Mouse (Mus musculus) B cell, adult (primary cell): ENCODE data around the gene Mmp28. TPM values are rescaled to one million over a fixed set of nuclear protein-coding genes. Genes with fewer than 3 reads are reported as not detected.

Source experiments
- total RNA-seq: library from RNA; stranded (reverse); gene quantifications from 4 replicates; pipeline ENCODE4 v1.2.4, GENCODE M21; 2023; ENCODE audit not compliant: inconsistent age

The Mmp28 gene
- total RNA-seq, result 0.83 TPM in 1 of 4 replicates, not detected in the others

DNA sequence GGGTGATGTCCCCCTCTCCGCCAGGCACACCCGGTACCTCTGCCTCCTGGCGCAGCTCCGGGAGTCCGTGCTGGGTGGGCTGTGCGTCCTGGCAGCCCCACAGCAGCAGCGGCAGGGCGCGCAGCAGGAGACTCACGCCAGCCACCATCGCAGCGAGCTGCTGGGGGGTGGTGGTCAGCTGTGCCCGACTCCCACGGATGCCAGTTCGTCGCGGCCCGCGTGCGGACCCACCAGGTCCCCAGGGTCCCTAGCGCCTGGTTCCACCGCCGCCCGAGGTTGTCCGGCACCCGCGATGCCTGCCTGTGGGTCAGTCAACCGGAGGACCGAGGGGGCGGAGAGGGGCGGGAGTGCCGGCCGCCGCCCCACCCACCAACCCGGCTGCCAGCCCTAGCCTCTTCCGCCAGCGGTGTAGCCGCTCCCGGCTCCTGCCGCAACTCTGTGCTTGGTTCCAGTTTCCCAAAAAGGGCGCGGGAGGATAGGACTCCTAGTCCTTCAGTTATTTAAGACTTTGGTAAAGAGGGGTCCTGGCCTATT, at the start of gene Mmp28:
Gene Mmp28, minus strand, starts transcription at position 361 of the 534 bp plus-strand sequence.

GRCm38 (mm10) chr11:83472324-83473234, 9.7 kb upstream of the Mmp28 start, which contains the start of gene Taf15:
Gene Taf15 (plus strand): TSS chr11:83473086.

GRCm38 (mm10) chr11:83437377-83437776, 25.5 kb downstream of the Mmp28 start, which contains the start of gene 1700020L24Rik:
Gene 1700020L24Rik (plus strand): TSS chr11:83437677.

DNA sequence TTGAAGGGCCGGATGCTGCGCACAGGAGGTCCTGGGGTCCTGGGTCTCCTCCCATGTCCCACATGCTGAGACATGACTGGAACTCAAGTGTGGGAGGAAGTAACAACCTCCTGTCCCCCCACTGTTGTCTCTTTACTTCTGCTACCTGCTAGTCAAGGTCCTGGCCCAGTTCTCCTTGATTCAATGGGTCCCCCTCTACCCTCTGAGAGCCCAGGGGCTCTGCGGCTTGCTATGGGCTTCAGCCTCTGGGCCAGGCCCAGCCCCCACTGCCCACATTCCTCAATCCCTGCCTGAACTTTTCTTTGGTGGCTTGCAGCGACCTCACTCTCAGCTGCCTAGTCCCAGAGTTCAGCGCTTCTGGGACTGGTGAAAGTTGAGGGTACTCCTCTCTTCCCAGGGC, 33.5 kb downstream of the Mmp28 start, which contains the start of gene Gas2l2:
Gene Gas2l2, minus strand, starts transcription at position 101 of the 400 bp plus-strand sequence.

DNA sequence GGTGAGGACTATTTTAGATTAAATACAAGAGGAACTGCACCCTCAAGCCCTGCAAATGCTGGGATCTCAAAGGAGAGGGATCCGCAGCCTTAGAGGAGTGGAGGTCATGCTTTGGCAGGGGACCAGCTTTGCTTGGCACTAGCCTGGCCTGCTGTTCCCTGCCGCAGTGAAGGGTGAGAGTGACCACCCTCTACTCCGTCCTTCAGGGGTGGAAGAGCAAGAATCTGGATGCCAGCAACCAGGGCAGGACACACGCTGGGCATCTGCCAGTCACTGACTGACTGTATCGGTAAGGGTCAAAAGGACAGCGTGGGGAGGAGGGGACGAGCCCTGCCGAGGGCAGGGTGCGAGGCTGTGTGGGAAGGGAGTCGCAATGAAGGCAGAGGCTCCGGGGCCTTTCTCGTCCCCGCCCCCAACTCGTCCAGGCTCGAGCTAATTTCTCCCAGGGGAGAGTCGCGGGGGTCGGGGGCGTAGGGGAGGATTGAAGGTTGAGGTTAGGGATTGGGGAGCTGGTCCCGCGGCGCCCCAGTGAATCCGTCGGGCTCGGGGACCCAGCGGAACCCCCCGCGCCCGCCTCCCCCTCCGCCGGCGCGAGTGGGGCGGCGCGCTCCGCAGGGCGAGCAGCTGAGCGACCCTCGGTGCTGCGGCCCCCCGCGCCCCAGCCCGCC, 53.6 kb downstream of the Mmp28 start, which contains the start of gene Rasl10b:
Gene Rasl10b, plus strand, starts transcription at position 51 of the 668 bp plus-strand sequence.

Other genes starting within 250 kb of the Mmp28 start
- gene Slfn14, start 176.3 kb downstream of the Mmp28 start, total RNA-seq, result not detected in 4 replicates
- 144 to 154 TPM (median 148 TPM) in 4 replicates for gene Ap2b1, start 164.0 kb downstream of the Mmp28 start, total RNA-seq
- gene Pex12, start 160.5 kb downstream of the Mmp28 start, total RNA-seq, result 16.5 to 26.4 TPM (median 18.4 TPM) in 4 replicates
- gene Rasl10b, start 53.9 kb downstream of the Mmp28 start, total RNA-seq, result 0.87 to 1.4 TPM (median 1.1 TPM) in 4 replicates
- gene Gas2l2, start 33.6 kb downstream of the Mmp28 start, total RNA-seq, result not detected in 4 replicates
- gene 1700020L24Rik, start 25.4 kb downstream of the Mmp28 start, total RNA-seq, result 0.87 TPM in 1 of 4 replicates, not detected in the others
- 148 to 177 TPM (median 160 TPM) in 4 replicates for gene Taf15, start 10.0 kb upstream of the Mmp28 start, total RNA-seq
- gene Heatr9, start 59.1 kb upstream of the Mmp28 start, total RNA-seq, result 0.27 TPM in 1 of 4 replicates, not detected in the others
- gene Ccl5, start 67.4 kb upstream of the Mmp28 start, total RNA-seq, result 4.5 to 7.8 TPM (median 6.5 TPM) in 4 replicates
- gene Ccl9, start 115.6 kb upstream of the Mmp28 start, total RNA-seq, result 0.27 to 1.2 TPM in 2 of 4 replicates, not detected in the others
- gene Ccl6, start 130.0 kb upstream of the Mmp28 start, total RNA-seq, result 0.48 to 3.4 TPM (median 1.1 TPM) in 4 replicates
- gene Rpl9-ps1, start 182.6 kb upstream of the Mmp28 start, total RNA-seq, result not detected in 4 replicates
- gene Ccl3, start 186.3 kb upstream of the Mmp28 start, total RNA-seq, result 18.2 to 22.4 TPM (median 21.0 TPM) in 4 replicates
- 3.7 to 9.7 TPM (median 5.5 TPM) in 4 replicates for gene Ccl4, start 199.5 kb upstream of the Mmp28 start, total RNA-seq
- gene Wfdc17, start 240.9 kb upstream of the Mmp28 start, total RNA-seq, result 5.2 to 9.3 TPM (median 7.7 TPM) in 4 replicates
- gene Wfdc18, start 245.9 kb upstream of the Mmp28 start, total RNA-seq, result 0.90 TPM in 1 of 4 replicates, not detected in the others